Mouse (Mus musculus) cerebellum, adult 9-11 months (tissue): Measurements from ENCODE around the gene Lmntd2.

ENCODE experiments used
- DNase-seq: peaks from one replicate; pipeline ENCODE4 v3.0.0; 2022

The Lmntd2 gene

DNA sequence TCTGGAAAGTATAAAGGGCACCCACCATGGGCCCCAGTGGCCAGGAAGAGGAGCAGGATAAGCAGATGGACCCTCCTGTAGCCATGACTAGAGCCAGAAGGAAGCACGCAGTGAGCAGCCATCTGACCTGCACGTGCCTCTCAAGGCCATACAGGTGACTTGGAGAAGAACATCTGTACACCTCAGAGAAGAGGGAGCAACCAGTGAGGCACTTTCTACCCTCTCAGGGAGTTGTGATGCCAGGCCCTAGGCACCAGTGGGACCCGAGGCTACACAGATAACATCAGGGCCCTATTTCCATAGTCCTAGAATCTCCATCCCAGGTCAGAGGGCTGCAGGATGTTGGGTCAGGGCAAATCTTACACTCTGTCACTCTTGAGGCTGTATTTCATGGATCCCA, 23.7 kb downstream of the Lmntd2 start:
- DNase-seq: no peak

DNA sequence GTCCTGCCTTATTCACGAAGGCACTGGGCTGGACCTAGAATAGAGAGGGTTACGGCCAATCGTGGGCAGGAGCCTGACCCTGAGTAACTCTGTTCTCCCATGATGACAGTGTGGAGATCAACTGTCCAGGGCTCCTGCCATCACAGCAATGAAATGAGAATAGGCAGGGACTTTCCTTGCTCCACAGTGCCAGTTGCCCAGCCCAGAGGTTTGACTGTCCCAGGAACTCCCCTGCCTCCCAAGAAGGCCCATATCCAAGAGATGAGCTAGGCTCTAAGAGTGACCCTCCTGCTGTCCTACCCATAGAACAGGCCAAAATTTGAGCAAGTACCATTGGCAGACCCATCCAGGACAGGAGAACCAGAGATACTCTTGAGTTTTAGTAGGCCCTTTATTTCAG, 25.1 kb downstream of the Lmntd2 start:
- no peak for DNase-seq

DNA sequence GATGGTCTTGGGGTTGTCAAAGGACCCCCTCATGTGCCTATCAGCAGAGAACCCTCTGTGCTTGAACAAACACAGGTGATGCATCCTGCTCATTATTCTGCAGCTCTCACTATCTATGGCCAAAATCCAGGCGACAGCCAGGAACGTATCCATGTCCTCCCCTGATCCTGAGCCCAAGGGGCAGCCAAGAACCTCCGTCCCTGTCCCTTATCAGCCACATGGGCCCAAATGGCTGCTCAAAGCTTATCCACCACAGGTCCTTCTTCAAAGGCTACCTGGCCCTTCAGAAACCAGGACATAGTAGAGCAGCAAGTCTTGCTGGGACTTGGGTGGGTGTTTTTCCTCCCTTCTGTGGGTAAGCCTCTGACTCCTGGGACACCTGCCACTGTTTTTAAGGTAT, 25.7 kb downstream of the Lmntd2 start:
- DNase-seq: no peak

DNA sequence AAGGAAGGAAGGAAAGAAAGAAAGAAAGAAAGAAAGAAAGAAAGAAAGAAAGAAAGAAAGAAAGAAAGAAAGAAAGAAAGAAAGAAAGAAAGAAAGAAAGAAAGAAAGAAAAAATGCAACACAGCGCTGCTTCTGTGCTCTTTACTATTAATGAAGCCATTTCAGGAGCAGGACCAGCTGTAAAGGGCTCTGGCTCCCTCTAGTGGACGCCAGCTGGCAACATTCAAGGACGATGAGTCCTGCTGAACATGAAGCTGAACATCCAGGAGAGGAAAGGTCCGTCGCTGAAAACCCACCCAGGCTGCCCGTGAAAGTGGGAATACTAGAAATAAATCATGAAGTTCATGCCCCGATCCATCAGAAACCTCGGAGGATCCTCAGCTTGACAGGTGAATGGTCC, 37.7 kb downstream of the Lmntd2 start:
- DNase-seq: peak; percentile 82

DNA sequence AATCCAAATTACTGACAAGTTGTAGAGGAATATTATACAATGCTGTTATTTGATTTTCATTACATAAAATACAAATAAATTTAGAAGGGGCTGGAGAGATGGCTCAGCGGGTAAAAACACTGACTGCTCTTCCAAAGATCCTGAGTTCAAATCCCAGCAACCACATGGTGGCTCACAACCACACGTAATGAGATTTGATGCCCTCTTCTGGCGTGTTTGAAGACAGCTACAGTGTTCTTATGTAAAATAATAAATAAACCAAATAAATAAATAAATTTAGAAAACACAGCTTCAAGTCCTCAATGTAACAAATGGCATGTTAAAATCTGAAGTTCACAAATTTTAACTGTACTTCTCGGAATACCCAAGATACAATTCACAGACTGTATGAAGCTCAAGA, 38.8 kb downstream of the Lmntd2 start:
- no peak for DNase-seq

DNA sequence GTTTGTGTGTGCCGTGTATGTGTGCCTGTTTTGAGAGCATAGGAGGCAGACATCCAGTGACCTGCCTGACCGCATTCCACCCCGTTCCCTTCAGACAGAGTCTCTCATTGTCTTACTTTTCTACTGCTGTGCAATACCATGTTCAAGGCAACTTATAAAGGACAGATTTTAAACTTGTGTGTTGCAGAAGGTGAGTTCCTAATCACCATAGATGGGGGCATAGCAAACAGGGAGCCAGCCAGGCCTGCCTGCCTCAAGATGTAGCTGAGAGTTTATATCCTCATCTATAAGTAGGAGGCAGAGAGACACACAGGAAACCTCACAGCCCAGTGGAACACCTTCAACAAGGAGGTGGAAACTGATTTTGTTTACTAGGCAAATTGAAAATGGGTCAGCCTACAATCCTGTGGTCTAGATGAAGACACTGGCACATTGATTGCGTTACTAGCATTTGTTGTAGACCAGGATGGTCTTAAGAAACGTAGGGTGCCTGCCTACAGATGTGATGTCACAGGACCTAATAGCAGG, 40.5 kb downstream of the Lmntd2 start:
- no peak for DNase-seq

DNA sequence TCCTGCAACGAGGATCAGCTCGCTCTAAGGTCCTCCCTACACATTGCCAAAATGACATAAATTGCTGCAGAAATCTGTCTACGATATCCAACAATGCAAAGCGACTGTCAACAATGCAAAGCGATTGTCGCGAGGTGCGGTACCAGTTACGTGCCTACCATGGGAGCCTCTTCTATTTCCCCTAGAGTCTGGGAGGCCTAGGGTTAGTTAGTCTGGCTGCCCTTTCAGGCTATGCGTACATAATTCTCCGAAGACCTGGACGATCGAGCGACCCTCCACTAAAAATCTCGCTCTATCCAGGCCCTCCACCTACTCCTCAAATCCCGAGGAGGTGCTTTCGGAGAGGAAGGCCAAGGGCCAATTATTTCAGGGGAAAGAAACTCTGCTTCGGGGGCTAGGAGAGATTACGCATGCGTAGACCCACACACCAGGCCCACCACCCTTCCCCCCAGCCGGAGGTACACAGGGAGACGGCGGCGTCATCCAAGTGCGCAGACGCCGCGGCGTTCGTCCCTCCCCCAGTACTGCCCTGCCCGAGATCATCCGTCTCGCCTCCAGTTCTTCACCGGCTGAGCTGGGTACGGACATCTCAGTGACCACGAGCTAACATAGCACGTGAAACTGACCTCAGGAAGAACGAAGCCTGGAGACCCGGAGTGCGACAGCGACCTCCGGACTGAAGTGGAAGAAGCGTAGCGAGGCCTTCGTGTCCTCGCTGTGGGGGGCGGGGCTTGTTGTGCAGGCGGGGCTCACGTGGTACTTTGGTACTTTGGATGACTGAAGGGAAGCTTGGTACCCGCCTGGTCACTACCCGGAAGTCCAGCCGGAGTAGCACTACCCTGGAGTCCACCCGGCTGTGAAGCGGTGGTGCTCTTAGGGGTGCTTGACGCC, 41.5 kb downstream of the Lmntd2 start, which contains the start of gene Rnh1:
Rnh1 (minus strand) TSS at position 742 of the 891 bp plus-strand sequence.
- peak; percentile 93 for DNase-seq

DNA sequence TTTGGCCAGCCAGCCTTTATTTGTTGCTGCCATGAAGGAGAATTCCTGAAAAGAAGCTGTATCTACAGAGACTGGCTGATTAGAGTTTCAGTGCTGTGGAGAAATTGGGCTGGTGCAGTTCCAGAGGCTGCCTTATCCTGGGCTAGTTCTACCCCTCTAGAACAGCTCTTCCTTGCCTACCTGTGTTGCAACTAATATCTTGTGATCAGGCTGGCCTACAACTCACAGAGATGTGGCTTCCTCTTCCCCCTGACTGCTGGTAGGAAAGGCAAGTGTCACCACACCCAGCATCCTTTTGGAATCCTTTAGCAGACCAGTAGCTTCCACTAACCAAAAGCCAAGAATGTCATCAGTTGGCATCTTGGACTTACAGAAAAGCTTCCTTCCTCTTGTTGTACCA, 44.0 kb downstream of the Lmntd2 start:
- DNase-seq: no peak

DNA sequence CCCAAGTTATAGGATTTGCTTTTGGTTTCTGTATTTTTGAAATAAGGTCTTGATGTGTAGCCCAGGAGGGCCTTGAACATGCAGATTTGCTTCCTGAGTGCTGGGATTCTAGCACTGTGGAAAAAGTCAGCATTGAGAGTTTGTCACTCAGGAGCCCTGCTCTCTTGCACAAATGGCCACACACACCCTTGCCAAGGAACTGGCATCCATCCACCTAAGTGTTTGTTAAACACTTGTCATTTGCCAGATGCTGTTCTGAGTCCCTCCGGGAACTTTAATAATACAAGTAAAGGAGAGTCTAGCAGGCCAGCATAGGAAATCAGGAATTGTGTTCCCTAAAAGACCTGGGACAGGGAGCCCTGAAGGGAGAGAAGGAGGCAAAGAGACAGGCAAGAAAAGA, 44.6 kb downstream of the Lmntd2 start:
- DNase-seq: no peak

DNA sequence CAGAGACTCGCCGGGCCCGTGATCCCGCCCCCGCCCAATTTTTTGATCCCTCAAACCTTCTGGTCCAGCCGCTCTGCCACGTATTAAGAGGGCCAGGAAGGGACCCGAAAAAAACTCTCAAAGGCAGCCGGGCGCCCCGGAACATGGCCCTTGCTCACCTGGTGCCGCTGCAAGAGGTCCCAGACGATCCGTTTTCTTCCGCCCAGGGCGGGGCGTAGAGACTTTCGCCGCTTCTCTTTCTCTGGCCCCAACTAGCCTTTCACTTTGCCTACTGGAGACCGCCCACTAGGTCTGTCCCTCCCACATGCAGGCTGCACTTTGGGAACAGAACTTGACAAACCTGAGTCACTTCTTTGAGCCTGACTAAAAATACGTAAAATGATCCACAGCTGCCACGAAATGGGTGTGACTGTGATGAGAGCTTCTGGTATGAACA, 45.3 kb downstream of the Lmntd2 start:
- DNase-seq: no peak

DNA sequence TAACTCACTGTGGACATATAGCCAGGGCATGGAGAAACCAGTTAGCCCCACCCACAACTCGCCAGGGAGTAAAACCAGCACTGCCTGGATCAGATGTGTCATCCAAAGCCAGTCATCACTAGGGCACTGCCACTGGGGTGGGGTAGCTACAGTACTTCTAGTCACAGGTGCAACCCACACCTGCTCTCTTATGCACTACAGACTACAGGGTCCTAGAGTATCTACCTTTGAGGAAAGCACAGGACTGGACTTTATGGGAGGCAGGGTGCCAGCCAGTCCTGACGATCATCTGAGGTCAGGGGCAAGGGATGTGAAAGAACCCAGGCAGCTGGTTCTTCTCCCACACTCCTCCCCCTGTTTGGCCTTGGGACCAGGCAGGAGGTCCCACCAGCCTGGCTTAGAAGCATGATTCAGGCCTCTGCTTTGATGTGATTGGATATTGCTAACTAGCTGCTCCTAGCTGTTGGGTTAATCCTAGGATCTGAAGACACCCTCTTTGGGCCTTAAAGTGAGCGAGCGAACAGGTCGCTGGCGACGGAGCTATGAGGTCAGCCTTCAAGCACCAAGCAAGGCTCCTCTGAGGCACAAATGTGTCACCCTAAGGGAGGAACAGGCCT, 45.9 kb downstream of the Lmntd2 start:
- peak; percentile 54 for DNase-seq

DNA sequence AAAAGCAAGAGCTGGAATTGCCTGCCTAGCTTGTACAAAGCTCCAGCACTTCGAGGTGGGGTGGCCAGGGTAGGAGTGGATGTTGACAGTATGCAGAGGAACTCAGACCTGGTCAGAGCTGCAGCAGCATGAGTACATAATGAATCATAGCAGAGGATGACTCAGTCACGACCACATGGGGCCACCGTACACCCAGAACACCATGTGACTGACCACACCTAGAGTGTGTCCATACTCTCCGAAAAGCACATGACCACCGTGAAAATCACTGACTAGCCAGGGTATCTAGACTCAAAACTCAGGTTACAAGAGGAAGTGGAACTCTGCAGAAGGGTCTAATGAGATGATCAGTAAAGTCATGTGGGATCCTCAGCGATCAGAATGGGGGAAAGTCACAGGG, 49.0 kb downstream of the Lmntd2 start:
- DNase-seq: no peak

DNA sequence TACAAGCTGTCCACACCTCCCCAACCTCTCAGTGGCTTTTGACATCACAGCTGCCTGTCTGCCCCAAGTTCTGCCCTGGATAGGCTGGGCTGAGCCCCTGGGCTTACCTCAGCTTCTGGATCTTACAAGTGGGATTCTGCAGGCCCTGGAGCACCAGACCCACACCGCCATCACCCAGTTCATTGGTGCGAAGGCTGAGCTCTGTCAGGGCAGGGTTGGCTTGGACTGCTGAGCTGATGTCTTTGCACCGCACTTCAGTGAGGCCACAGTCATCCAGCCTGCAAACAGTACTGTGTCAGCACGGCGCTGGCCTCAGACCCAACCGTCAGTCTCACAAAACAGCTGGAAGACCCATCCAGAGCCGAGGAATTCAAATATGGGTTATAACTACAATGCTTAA, 49.5 kb downstream of the Lmntd2 start:
- DNase-seq: no peak
